Mouse (Mus musculus): ENCODE data around the gene P2rx5. TPM values are rescaled to one million over a fixed set of nuclear protein-coding genes. Genes with fewer than 3 reads are reported as not detected.

Gene P2rx5
- 7.3 and 8.1 TPM in 2 replicates for polyA plus RNA-seq (2015; fragmentation: Nextera tagmentation; extraction: Ambion mirVana)

DNA sequence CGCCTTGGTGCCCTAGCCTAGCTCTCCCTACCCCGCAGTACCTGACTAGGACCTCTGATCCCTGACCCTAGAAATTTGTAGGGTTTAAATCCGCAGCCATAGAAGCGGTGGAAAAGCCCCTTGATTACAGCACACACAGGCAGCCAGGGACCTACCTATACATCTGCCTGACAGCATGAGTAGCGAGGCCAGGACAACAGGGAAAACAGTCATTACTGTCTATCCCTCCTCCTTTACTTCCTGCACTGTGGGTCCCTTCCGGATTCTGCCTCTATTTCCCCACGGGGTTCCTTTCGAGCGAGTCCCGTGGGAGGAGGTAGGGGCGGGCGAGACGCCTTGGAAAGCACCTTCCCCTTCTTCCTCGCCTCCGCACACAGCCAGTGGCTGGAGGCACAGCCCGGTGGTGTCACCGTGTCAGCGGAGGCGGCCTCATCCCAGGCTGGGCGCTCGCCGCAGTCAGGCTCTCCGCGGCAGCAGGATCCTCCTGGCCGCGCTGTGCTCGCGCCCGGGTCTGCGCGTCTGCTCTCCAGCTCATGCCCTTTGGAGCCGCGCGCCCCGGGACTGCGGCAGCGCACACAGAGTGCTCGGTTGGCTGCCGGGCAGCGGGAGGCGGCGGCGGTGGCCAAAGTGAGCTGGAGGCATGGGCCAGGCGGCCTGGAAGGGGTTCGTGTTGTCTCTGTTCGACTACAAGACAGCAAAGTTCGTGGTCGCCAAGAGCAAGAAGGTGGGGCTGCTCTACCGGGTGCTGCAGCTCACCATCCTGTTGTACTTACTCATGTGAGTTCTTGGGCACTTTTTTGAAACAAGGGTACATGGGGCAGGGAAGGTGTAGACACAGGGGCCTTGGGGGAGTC is at the start of gene P2rx5:
TSS of gene P2rx5 (plus strand) at position 465 of the 854 bp plus-strand sequence.

DNA sequence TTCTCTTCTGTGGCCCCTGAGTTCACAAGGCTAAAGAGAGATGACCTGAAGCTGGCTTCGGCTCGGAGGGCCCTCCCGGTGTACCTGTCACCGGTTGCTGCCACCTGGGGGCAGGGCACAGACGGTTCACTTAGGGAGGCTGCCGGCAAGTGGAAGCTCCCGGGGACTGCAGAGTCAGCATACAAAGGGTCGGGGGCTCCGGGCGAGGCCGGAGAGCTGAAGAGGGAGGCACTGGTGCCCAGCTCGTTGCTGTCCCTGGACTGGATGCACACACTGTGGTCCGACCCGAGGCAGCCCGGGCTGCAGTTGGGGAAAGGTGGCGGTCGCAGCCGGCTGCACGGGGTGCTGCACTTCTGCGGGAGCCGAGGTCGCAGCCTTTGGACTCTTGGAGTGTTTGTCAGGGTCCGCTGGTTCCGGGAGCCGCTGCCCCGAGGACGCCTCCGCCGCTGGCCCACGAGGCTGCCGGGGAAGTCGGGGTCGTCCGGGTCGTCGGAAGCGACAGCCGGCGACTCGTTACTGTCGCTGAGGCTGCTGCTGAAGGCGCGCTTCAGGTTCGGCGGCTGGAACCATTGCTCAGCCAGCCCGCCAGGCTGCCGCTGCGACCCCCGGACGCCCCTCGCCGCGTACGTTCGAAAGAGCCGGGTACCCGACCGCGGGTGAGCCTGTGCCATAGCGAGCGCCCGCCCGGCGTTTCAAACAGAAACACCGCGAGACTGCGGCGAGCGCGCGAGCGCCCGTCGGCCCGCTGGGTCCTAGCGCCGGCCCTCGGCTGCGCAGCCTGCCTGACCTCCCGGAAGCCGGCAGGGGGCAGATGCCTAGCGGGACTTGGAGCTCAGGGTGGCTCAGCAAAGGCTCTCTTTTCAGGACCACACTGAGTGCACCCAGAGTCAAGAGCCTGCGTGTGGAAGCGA is 22.4 kb upstream of the P2rx5 start, which contains the start of gene Haspin:
TSS of gene Haspin (minus strand) at position 704 of the 911 bp plus-strand sequence.

DNA sequence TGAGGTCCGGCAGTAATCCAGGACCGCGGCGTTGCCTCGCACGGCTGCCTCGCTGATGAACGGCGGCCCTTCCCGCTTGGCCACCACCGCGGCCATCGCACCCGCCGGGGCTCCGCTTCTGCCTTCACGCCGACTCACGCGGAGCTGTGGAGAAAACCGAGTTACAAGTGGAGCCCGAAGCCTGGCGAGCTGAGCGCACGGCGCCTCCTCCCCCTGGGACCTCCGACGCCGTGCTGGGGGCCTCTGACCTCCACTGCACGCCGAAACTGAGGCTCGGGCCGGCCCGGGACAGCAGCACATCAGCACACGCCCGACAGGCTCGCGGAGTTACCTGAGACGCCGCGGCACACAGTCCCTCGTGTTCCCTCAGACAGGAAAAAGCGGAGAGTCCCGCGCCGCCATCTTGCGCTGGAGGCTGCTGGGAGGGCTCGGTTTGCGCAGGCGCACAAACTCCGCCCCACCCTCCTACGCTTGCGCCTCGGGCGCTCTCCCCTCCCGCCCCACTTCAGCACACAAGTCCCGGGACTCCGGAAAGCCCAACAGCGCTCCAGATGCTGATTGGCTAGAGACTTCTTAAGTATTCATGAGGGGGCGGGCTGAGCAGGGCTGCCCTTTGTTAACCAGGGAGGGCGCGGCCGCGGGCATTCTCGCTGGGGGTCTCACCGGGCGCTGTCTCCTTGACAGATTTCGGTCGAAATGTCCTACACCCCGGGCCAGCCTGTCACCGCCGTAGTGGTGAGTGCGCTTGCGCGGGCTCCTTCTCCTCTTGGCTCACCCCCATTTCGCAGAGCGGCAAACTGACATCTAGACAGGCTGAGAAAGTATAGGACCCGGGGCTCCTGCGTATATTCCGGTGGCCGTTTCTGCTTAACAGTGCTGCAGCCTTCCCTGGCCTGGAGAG is 16.6 kb downstream of the P2rx5 start, which contains the start of the genes Emc6 and Tax1bp3:
TSS of gene Emc6 (minus strand) at position 430 of the 901 bp plus-strand sequence.
TSS of gene Tax1bp3 (plus strand) at position 476 of the 901 bp plus-strand sequence.

DNA sequence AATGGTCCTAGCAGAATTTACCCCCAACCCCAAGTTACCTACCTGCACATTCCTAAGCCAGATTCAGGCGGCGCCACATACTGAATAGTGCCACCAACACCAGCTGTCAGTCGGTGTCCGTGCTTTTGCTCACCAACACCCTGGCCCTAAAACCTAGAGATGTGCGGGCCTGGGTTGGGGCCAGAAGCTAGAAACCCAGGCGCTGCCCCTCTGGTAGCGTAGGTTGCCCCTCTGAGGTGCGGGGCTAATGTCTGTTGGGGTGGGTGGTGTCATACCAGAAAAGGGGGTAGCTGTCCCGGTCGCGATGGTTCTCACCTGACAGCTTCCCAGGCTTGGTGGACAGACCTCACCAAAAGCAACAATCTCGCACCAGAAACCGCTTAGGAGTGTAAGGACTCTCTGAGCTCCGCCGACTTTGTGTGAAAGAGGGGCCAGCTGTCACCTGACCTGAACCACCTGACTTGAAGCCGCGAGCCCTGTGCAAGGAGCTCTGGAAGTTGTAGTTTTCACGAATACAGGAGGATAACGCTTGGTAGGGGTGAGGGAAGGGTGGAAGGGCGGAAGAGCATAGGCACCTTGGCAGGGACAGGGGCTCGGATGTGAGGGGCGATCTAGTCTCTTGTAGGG is 38.5 kb downstream of the P2rx5 start, which contains the start of gene Ctns:
TSS of gene Ctns (minus strand) at position 440 of the 627 bp plus-strand sequence.

DNA sequence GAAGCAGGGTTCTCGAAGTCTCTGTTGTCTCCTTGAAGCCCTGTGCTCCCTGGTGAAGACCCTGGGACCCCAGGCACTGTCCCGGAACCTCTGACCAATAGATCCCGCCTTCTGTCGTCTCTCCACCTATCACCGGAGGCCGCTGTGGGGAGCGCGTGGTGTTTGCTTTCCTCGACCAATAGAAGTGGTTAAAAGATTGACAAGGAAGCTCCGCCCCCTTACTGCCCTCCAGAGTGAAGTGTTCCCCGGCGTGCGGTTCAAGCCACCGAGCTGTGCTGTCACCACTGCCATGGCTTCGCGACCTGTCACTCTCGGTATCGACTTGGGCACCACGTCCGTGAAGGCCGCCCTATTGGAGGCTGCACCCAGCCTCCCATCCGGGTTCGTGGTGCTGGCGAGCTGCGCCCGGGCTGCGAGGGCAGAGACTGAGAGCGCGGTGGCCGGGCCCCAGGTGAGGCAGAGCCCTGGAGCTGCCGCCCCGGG is 39.0 kb downstream of the P2rx5 start, which contains the start of gene Shpk:
TSS of gene Shpk (plus strand) at position 231 of the 483 bp plus-strand sequence.

Other genes with a start within 250 kb of the P2rx5 start
- gene Atp2a3, start 199.3 kb upstream of the P2rx5 start, polyA plus RNA-seq (2015; fragmentation: Nextera tagmentation; extraction: Ambion mirVana) = 5.6 and 6.0 TPM in 2 replicates
- 3.2 and 4.6 TPM in 2 replicates for gene P2rx1, start 161.3 kb upstream of the P2rx5 start, polyA plus RNA-seq (2015; fragmentation: Nextera tagmentation; extraction: Ambion mirVana)
- gene Camkk1, start 141.4 kb upstream of the P2rx5 start, polyA plus RNA-seq (2015; fragmentation: Nextera tagmentation; extraction: Ambion mirVana) = 3.0 and 3.9 TPM in 2 replicates
- gene Ncbp3, start 112.6 kb upstream of the P2rx5 start, polyA plus RNA-seq (2015; fragmentation: Nextera tagmentation; extraction: Ambion mirVana) = 5.2 and 5.8 TPM in 2 replicates
- 0.15 and 0.18 TPM in 2 replicates for gene Itgae, start 69.8 kb upstream of the P2rx5 start, polyA plus RNA-seq (2015; fragmentation: Nextera tagmentation; extraction: Ambion mirVana)
- gene Haspin, start 22.1 kb upstream of the P2rx5 start, polyA plus RNA-seq (2015; fragmentation: Nextera tagmentation; extraction: Ambion mirVana) = 2.4 and 2.9 TPM in 2 replicates
- 175 and 184 TPM in 2 replicates for gene Emc6, start 16.6 kb downstream of the P2rx5 start, polyA plus RNA-seq (2015; fragmentation: Nextera tagmentation; extraction: Ambion mirVana)
- 104 and 115 TPM in 2 replicates for gene Tax1bp3, start 16.7 kb downstream of the P2rx5 start, polyA plus RNA-seq (2015; fragmentation: Nextera tagmentation; extraction: Ambion mirVana)
- 10.9 and 11.1 TPM in 2 replicates for gene Ctns, start 38.6 kb downstream of the P2rx5 start, polyA plus RNA-seq (2015; fragmentation: Nextera tagmentation; extraction: Ambion mirVana)
- 1.8 and 2.6 TPM in 2 replicates for gene Shpk, start 39.0 kb downstream of the P2rx5 start, polyA plus RNA-seq (2015; fragmentation: Nextera tagmentation; extraction: Ambion mirVana)
- gene Trpv1, start 73.9 kb downstream of the P2rx5 start, polyA plus RNA-seq (2015; fragmentation: Nextera tagmentation; extraction: Ambion mirVana) = 0.12 and 0.26 TPM in 2 replicates
- 0.03 and 0.07 TPM in 2 replicates for gene Trpv3, start 107.0 kb downstream of the P2rx5 start, polyA plus RNA-seq (2015; fragmentation: Nextera tagmentation; extraction: Ambion mirVana)
- gene Aspa, start 169.2 kb downstream of the P2rx5 start, polyA plus RNA-seq (2015; fragmentation: Nextera tagmentation; extraction: Ambion mirVana) = 4.4 and 6.5 TPM in 2 replicates
- not detected in 2 replicates for gene Gm49340, start 169.3 kb downstream of the P2rx5 start, polyA plus RNA-seq (2015; fragmentation: Nextera tagmentation; extraction: Ambion mirVana)
- gene Spata22, start 169.3 kb downstream of the P2rx5 start, polyA plus RNA-seq (2015; fragmentation: Nextera tagmentation; extraction: Ambion mirVana) = 0.10 TPM in 1 of 2 replicates, not detected in the other
- not detected in 2 replicates for gene Olfr20, start 190.4 kb downstream of the P2rx5 start, polyA plus RNA-seq (2015; fragmentation: Nextera tagmentation; extraction: Ambion mirVana)
- gene Olfr376, start 210.8 kb downstream of the P2rx5 start, polyA plus RNA-seq (2015; fragmentation: Nextera tagmentation; extraction: Ambion mirVana) = not detected in 2 replicates
- gene Olfr1, start 239.2 kb downstream of the P2rx5 start, polyA plus RNA-seq (2015; fragmentation: Nextera tagmentation; extraction: Ambion mirVana) = not detected in 2 replicates